Mouse (Mus musculus) thymus, adult 2 months (tissue): Measurements from ENCODE around the gene Apol9b. TPM values are rescaled to one million over a fixed set of nuclear protein-coding genes. Genes with fewer than 3 reads are reported as not detected.

Experiments
- DNase-seq: peaks from one replicate; pipeline ENCODE4 v3.0.0; 2021
- H3K27ac ChIP-seq: fragments of 200-500 bp; 2 replicates; pipeline ENCODE4 v1.5.1; 2012; ENCODE audit warnings: low read length, control low read depth; ENCODE audit not compliant: control insufficient read depth, insufficient read depth
- H3K27me3 ChIP-seq: fragments of 200-500 bp; 2 replicates; pipeline ENCODE4 v1.6.1; 2012; ENCODE audit warnings: mild to moderate bottlenecking, low read length, moderate library complexity, mixed read lengths; ENCODE audit not compliant: control insufficient read depth, insufficient read depth
- H3K36me3 ChIP-seq: fragments of 200-500 bp; 2 replicates; pipeline ENCODE4 v1.6.1; 2012; ENCODE audit warnings: mild to moderate bottlenecking, low read length, moderate library complexity; ENCODE audit not compliant: control insufficient read depth, insufficient read depth
- H3K4me1 ChIP-seq: fragments of 200-500 bp; replicated peaks from 2 replicates; pipeline ENCODE4 v1.6.1; 2012; ENCODE audit warnings: low read length; ENCODE audit not compliant: control insufficient read depth, insufficient read depth
- H3K4me3 ChIP-seq: fragments of 200-500 bp; 2 replicates; pipeline ENCODE4 v1.5.1; 2012; ENCODE audit warnings: mild to moderate bottlenecking, low read length, control low read depth, moderate library complexity; ENCODE audit not compliant: control insufficient read depth, insufficient read depth
- CTCF ChIP-seq: fragments of 200-500 bp; IDR thresholded peaks from 2 replicates; pipeline ENCODE4 v1.5.1; 2012; ENCODE audit warnings: mild to moderate bottlenecking, control low read depth, low read length, moderate library complexity, borderline replicate concordance; ENCODE audit not compliant: control insufficient read depth, poor library complexity, insufficient read depth; ENCODE audit errors: extremely low read depth
- POLR2A ChIP-seq: fragments of 200-500 bp; IDR thresholded peaks from 2 replicates; pipeline ENCODE4 v1.6.1; 2012; ENCODE audit warnings: mild to moderate bottlenecking, low read length, control low read depth, moderate library complexity; ENCODE audit not compliant: control insufficient read depth, poor library complexity, insufficient read depth; ENCODE audit errors: extremely low read depth
- WGBS: fragments of 180-500 bp; shearing (Covaris S2); methylation state at CpG from one replicate; pipeline ENCODE4 v1.1.7; 2018; 5-methylcytosine and 5-hydroxymethylcytosine counted together
- polyA plus RNA-seq: library from polyadenylated mRNA; depleted of rRNA; stranded (reverse); fragments of >200 nt; gene quantifications from 2 replicates; pipeline ENCODE4 v1.2.3, GENCODE M21; 2012; rRNA removed

Apol9b gene
- polyA plus RNA-seq, 1 experiment: 8.1 TPM

DNA sequence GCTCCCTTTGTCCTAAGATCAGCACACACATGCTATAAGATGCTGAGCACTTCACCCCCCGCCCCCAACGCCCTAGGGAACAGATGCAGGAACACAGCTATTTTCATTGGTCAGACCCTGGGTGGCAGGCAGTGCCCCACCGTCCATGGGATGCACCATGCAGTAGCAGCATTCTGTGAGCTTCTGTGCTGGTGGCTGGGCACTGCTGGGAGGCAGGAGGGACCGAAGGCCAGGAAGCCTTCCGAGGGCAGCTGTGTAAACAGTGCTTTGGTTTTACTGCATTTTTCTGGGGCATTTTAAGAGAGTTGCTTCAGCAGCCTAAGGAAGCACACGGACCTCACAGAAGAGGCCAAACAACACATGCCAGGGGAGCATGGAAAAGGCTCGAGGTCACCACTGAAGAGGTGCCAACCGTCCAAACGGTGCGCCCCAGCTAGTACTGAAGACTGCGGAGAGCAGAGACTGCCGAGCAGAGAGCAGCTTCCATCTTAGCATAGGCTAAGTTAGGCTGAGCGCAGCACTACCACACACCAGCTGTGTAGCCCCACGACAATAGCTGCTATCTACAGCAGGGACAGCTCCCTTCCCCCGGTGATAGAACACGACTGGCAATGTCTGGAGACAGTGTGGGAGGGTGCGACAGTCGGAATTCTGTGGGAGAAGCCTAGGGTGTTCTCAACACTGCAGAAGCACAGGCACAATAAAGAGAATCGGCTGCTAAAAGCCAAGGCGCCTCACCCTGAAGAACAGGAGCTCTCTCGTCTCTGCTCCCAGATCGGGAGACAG, 55.4 kb downstream of the Apol9b start:
- H3K4me3 ChIP-seq: no peak overlapping the region
- no peaks in the 10 kb centered on the region for H3K27me3 ChIP-seq
- no peaks in the 10 kb centered on the region for H3K4me1 ChIP-seq
- no peak overlapping the region for H3K27ac ChIP-seq
- peaks cover 99% of the 10 kb centered on the region for H3K36me3 ChIP-seq
- WGBS: 96% methylated on average over 22 of the region's 22 CpGs
- TF ChIP-seq POLR2A (no peak), CTCF (no peak)
- DNase-seq: no peak

DNA sequence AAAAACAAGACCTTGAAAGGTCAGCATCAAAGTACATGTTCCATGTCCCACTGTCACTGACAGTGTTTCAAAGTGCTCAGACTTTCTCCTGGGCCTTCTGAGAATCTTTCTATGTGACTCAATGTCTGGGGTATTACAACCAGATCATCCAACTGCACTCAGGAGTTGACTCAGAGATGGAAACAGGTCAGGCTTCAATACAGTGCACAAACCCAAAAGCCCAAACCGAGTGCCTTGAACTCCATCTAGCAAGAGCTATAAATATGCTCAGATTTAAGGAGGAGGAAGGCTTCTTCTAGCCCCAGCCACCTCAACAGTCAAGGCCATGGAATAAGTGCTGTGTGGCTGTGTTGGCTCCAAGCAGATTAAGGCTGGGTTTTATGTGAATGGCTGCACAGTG, 57.0 kb downstream of the Apol9b start:
- WGBS: 88% methylated on average over 1 of the region's 1 CpGs
- Histone ChIP-seq H3K36me3 (peaks cover 99% of the 10 kb centered on the region), H3K27ac (no peak overlapping the region), H3K4me3 (no peak overlapping the region), H3K27me3 (no peaks in the 10 kb centered on the region), H3K4me1 (no peaks in the 10 kb centered on the region; the same call in 1 of the 2 replicates)
- TF ChIP-seq POLR2A: no peak
- TF ChIP-seq CTCF: no peak
- no peak for DNase-seq

Other genes with a start within 250 kb of the Apol9b start
- 0.11 and 0.14 TPM in 2 replicates for gene Apol11a, start 220.8 kb upstream of the Apol9b start, polyA plus RNA-seq
- gene Apol7c, start 195.7 kb upstream of the Apol9b start, polyA plus RNA-seq: 10.0 and 13.6 TPM in 2 replicates
- not detected in 2 replicates for gene 1700025B11Rik, start 167.1 kb upstream of the Apol9b start, polyA plus RNA-seq
- 0.18 and 0.26 TPM in 2 replicates for gene Apol10b, start 132.9 kb upstream of the Apol9b start, polyA plus RNA-seq
- not detected in 2 replicates for gene Gm36245, start 129.8 kb upstream of the Apol9b start, polyA plus RNA-seq
- gene Apol11b, start 85.8 kb upstream of the Apol9b start, polyA plus RNA-seq: 0.28 and 0.44 TPM in 2 replicates
- gene Apol7e, start 30.2 kb upstream of the Apol9b start, polyA plus RNA-seq: 26.2 and 28.5 TPM in 2 replicates
- 0.08 and 0.11 TPM in 2 replicates for gene Apol8, start 28.0 kb downstream of the Apol9b start, polyA plus RNA-seq
- 167 and 193 TPM in 2 replicates for gene Myh9, start 113.1 kb downstream of the Apol9b start, polyA plus RNA-seq
- 249 and 253 TPM in 2 replicates for gene Txn2, start 200.0 kb downstream of the Apol9b start, polyA plus RNA-seq
- 9.7 and 12.8 TPM in 2 replicates for gene Foxred2, start 227.7 kb downstream of the Apol9b start, polyA plus RNA-seq
- 198 and 205 TPM in 2 replicates for gene Eif3d, start 241.8 kb downstream of the Apol9b start, polyA plus RNA-seq